Mouse (Mus musculus): Measurements from ENCODE around the gene Tmem110. TPM values are rescaled to one million over a fixed set of nuclear protein-coding genes. Genes with fewer than 3 reads are reported as not detected.

Tmem110 gene
- polyA plus RNA-seq, 1 experiment from 2014 or later: 16.0 TPM

GRCm38 (mm10) chr14:30902628-30903027, 77.2 kb downstream of the Tmem110 start:
- H3K4me1 ChIP-seq (ENCODE audit: control insufficient read depth, insufficient read depth, low read length): no peaks in the 10 kb centered on the region
- H3K9me3 ChIP-seq (replicated peaks; ENCODE audit: control insufficient read depth, low read length): no peaks in the 10 kb centered on the region
- no peak overlapping the region for H3K27ac ChIP-seq (ENCODE audit: low read depth, low read length)
- H3K27me3 ChIP-seq (ENCODE audit: control insufficient read depth, insufficient read depth, low read length): no peaks in the 10 kb centered on the region
- ATAC-seq (replicated peaks; ENCODE audit: insufficient number of reproducible peaks, low FRiP score, low TSS enrichment): no peak
- H3K36me3 ChIP-seq (ENCODE audit: control insufficient read depth, insufficient read depth, low read length): no peaks in the 10 kb centered on the region
- H3K4me2 ChIP-seq: no peak overlapping the region
- no peak overlapping the region for H3K4me3 ChIP-seq (ENCODE audit: low read depth, low read length)
- WGBS (ENCODE audit: insufficient replicate concordance): 86% methylated on average over 5 of the region's 5 CpGs
- H3K9ac ChIP-seq (ENCODE audit: low read depth, low read length): no peak overlapping the region

- Histone ChIP-seq H3K4me1 (ENCODE audit: control insufficient read depth, insufficient read depth, low read length) (no peaks in the 10 kb centered on the region), H3K4me2 (no peak overlapping the region), H3K9me3 (replicated peaks; ENCODE audit: control insufficient read depth, low read length) (no peaks in the 10 kb centered on the region), H3K36me3 (ENCODE audit: control insufficient read depth, insufficient read depth, low read length) (no peaks in the 10 kb centered on the region), H3K4me3 (ENCODE audit: low read depth, low read length) (no peak overlapping the region), H3K27me3 (ENCODE audit: control insufficient read depth, insufficient read depth, low read length) (no peaks in the 10 kb centered on the region), H3K27ac (ENCODE audit: low read depth, low read length) (no peak overlapping the region), H3K9ac (ENCODE audit: low read depth, low read length) (no peak overlapping the region)
- 58% methylated on average over 3 of the region's 3 CpGs for WGBS (ENCODE audit: insufficient replicate concordance)
- no peak for ATAC-seq (replicated peaks; ENCODE audit: insufficient number of reproducible peaks, low FRiP score, low TSS enrichment)
Measured at GRCm38 (mm10) chr14:30903036-30903435, 77.6 kb downstream of the Tmem110 start.

GRCm38 (mm10) chr14:30904307-30904706, 78.9 kb downstream of the Tmem110 start:
- H3K9ac ChIP-seq (ENCODE audit: low read depth, low read length): no peak overlapping the region
- H3K4me2 ChIP-seq: no peak overlapping the region
- WGBS (ENCODE audit: insufficient replicate concordance): 70% methylated on average over 8 of the region's 8 CpGs
- H3K27ac ChIP-seq (ENCODE audit: low read depth, low read length): no peak overlapping the region
- no peaks in the 10 kb centered on the region for H3K27me3 ChIP-seq (ENCODE audit: control insufficient read depth, insufficient read depth, low read length)
- H3K36me3 ChIP-seq (ENCODE audit: control insufficient read depth, insufficient read depth, low read length): no peaks in the 10 kb centered on the region
- H3K4me3 ChIP-seq (ENCODE audit: low read depth, low read length): no peak overlapping the region
- H3K9me3 ChIP-seq (replicated peaks; ENCODE audit: control insufficient read depth, low read length): no peaks in the 10 kb centered on the region
- H3K4me1 ChIP-seq (ENCODE audit: control insufficient read depth, insufficient read depth, low read length): no peaks in the 10 kb centered on the region
- no peak for ATAC-seq (replicated peaks; ENCODE audit: insufficient number of reproducible peaks, low FRiP score, low TSS enrichment)

GRCm38 (mm10) chr14:30906001-30906400, 80.6 kb downstream of the Tmem110 start:
- 87% methylated on average over 6 of the region's 6 CpGs for WGBS (ENCODE audit: insufficient replicate concordance)

GRCm38 (mm10) chr14:30907814-30908265, 82.5 kb downstream of the Tmem110 start:
- ATAC-seq (replicated peaks; ENCODE audit: insufficient number of reproducible peaks, low FRiP score, low TSS enrichment): no peak
- Histone ChIP-seq H3K27ac (ENCODE audit: low read depth, low read length) (no peak overlapping the region), H3K4me1 (ENCODE audit: control insufficient read depth, insufficient read depth, low read length) (no peaks in the 10 kb centered on the region), H3K27me3 (ENCODE audit: control insufficient read depth, insufficient read depth, low read length) (no peaks in the 10 kb centered on the region), H3K9ac (ENCODE audit: low read depth, low read length) (no peak overlapping the region), H3K4me2 (no peak overlapping the region), H3K9me3 (replicated peaks; ENCODE audit: control insufficient read depth, low read length) (no peaks in the 10 kb centered on the region), H3K4me3 (ENCODE audit: low read depth, low read length) (no peak overlapping the region), H3K36me3 (ENCODE audit: control insufficient read depth, insufficient read depth, low read length) (no peaks in the 10 kb centered on the region)
- WGBS (ENCODE audit: insufficient replicate concordance): 76% methylated on average over 3 of the region's 3 CpGs

More at GRCm38 (mm10) chr14:30906001-30906400, 80.6 kb downstream of the Tmem110 start:
- no peaks in the 10 kb centered on the region for H3K4me1 ChIP-seq (ENCODE audit: control insufficient read depth, insufficient read depth, low read length)
- no peak overlapping the region for H3K4me2 ChIP-seq
- H3K9me3 ChIP-seq (replicated peaks; ENCODE audit: control insufficient read depth, low read length): no peaks in the 10 kb centered on the region
- no peak for ATAC-seq (replicated peaks; ENCODE audit: insufficient number of reproducible peaks, low FRiP score, low TSS enrichment)
- no peak overlapping the region for H3K4me3 ChIP-seq (ENCODE audit: low read depth, low read length)
- H3K36me3 ChIP-seq (ENCODE audit: control insufficient read depth, insufficient read depth, low read length): no peaks in the 10 kb centered on the region
- no peak overlapping the region for H3K9ac ChIP-seq (ENCODE audit: low read depth, low read length)
- H3K27me3 ChIP-seq (ENCODE audit: control insufficient read depth, insufficient read depth, low read length): no peaks in the 10 kb centered on the region
- H3K27ac ChIP-seq (ENCODE audit: low read depth, low read length): no peak overlapping the region

GRCm38 (mm10) chr14:30911141-30911540, 85.8 kb downstream of the Tmem110 start:
- H3K4me2 ChIP-seq: no peak overlapping the region
- H3K9me3 ChIP-seq (replicated peaks; ENCODE audit: control insufficient read depth, low read length): no peaks in the 10 kb centered on the region
- H3K9ac ChIP-seq (ENCODE audit: low read depth, low read length): no peak overlapping the region
- no peak overlapping the region for H3K4me3 ChIP-seq (ENCODE audit: low read depth, low read length)
- no peak for ATAC-seq (replicated peaks; ENCODE audit: insufficient number of reproducible peaks, low FRiP score, low TSS enrichment)
- H3K36me3 ChIP-seq (ENCODE audit: control insufficient read depth, insufficient read depth, low read length): no peaks in the 10 kb centered on the region
- WGBS (ENCODE audit: insufficient replicate concordance): 83% methylated on average over 8 of the region's 8 CpGs
- no peaks in the 10 kb centered on the region; the same call in 1 of the 2 replicates for H3K4me1 ChIP-seq (ENCODE audit: control insufficient read depth, insufficient read depth, low read length)
- H3K27me3 ChIP-seq (ENCODE audit: control insufficient read depth, insufficient read depth, low read length): no peaks in the 10 kb centered on the region
- H3K27ac ChIP-seq (ENCODE audit: low read depth, low read length): no peak overlapping the region

- ATAC-seq (replicated peaks; ENCODE audit: insufficient number of reproducible peaks, low FRiP score, low TSS enrichment): no peak
- Histone ChIP-seq H3K9ac (ENCODE audit: low read depth, low read length) (no peak overlapping the region), H3K4me1 (ENCODE audit: control insufficient read depth, insufficient read depth, low read length) (no peaks in the 10 kb centered on the region; the same call in 1 of the 2 replicates), H3K4me3 (ENCODE audit: low read depth, low read length) (no peak overlapping the region), H3K9me3 (replicated peaks; ENCODE audit: control insufficient read depth, low read length) (no peaks in the 10 kb centered on the region), H3K36me3 (ENCODE audit: control insufficient read depth, insufficient read depth, low read length) (no peaks in the 10 kb centered on the region), H3K4me2 (no peak overlapping the region), H3K27me3 (ENCODE audit: control insufficient read depth, insufficient read depth, low read length) (no peaks in the 10 kb centered on the region), H3K27ac (ENCODE audit: low read depth, low read length) (no peak overlapping the region)
- 76% methylated on average over 8 of the region's 8 CpGs for WGBS (ENCODE audit: insufficient replicate concordance)
Measured at GRCm38 (mm10) chr14:30912641-30913040, 87.3 kb downstream of the Tmem110 start.

GRCm38 (mm10) chr14:30913404-30913803, 88.0 kb downstream of the Tmem110 start:
- Histone ChIP-seq H3K27ac (ENCODE audit: low read depth, low read length) (no peak overlapping the region), H3K9ac (ENCODE audit: low read depth, low read length) (no peak overlapping the region), H3K4me2 (no peak overlapping the region), H3K36me3 (ENCODE audit: control insufficient read depth, insufficient read depth, low read length) (no peaks in the 10 kb centered on the region), H3K9me3 (replicated peaks; ENCODE audit: control insufficient read depth, low read length) (no peaks in the 10 kb centered on the region), H3K4me1 (ENCODE audit: control insufficient read depth, insufficient read depth, low read length) (no peaks in the 10 kb centered on the region; the same call in 1 of the 2 replicates), H3K27me3 (ENCODE audit: control insufficient read depth, insufficient read depth, low read length) (no peaks in the 10 kb centered on the region), H3K4me3 (ENCODE audit: low read depth, low read length) (no peak overlapping the region)
- ATAC-seq (replicated peaks; ENCODE audit: insufficient number of reproducible peaks, low FRiP score, low TSS enrichment): no peak
- 84% methylated on average over 5 of the region's 5 CpGs for WGBS (ENCODE audit: insufficient replicate concordance)

GRCm38 (mm10) chr14:30916516-30916915, 91.1 kb downstream of the Tmem110 start:
- H3K36me3 ChIP-seq (ENCODE audit: control insufficient read depth, insufficient read depth, low read length): no peaks in the 10 kb centered on the region
- WGBS (ENCODE audit: insufficient replicate concordance): 89% methylated on average over 1 of the region's 1 CpGs
- no peak overlapping the region for H3K27ac ChIP-seq (ENCODE audit: low read depth, low read length)
- H3K4me1 ChIP-seq (ENCODE audit: control insufficient read depth, insufficient read depth, low read length): no peaks in the 10 kb centered on the region; the same call in 1 of the 2 replicates
- no peak for ATAC-seq (replicated peaks; ENCODE audit: insufficient number of reproducible peaks, low FRiP score, low TSS enrichment)
- H3K4me3 ChIP-seq (ENCODE audit: low read depth, low read length): no peak overlapping the region
- H3K9me3 ChIP-seq (replicated peaks; ENCODE audit: control insufficient read depth, low read length): no peaks in the 10 kb centered on the region
- no peak overlapping the region for H3K9ac ChIP-seq (ENCODE audit: low read depth, low read length)
- no peak overlapping the region for H3K4me2 ChIP-seq
- H3K27me3 ChIP-seq (ENCODE audit: control insufficient read depth, insufficient read depth, low read length): no peaks in the 10 kb centered on the region

All from heart, embryonic 11.5 days (tissue).